Mouse (Mus musculus) forebrain, embryonic 15.5 days (tissue): ENCODE results near the gene Tmem268. TPM values are rescaled to one million over a fixed set of nuclear protein-coding genes. Genes with fewer than 3 reads are reported as not detected.

Source experiments
- ATAC-seq: fragments of 200-750 bp; cut with Nextera tagmentation; replicated peaks from 2 replicates; pipeline ENCODE4 v1.8.0; 2017; ENCODE audit warnings: mild to moderate bottlenecking, moderate TSS enrichment, moderate library complexity
- H3K27ac ChIP-seq: fragments of 300-500 bp; sonication (generic); replicated peaks from 2 replicates; pipeline ENCODE4 v1.5.1; 2015; ENCODE audit warnings: mild to moderate bottlenecking, inconsistent platforms
- H3K27me3 ChIP-seq: fragments of 300-500 bp; sonication (generic); 2 replicates; pipeline ENCODE4 v1.6.1; 2015; ENCODE audit warnings: inconsistent platforms
- H3K36me3 ChIP-seq: fragments of 300-500 bp; sonication (generic); 2 replicates; pipeline ENCODE4 v1.6.1; 2015; ENCODE audit warnings: mild to moderate bottlenecking, inconsistent platforms
- H3K4me1 ChIP-seq: fragments of 300-500 bp; sonication (generic); 2 replicates; pipeline ENCODE4 v1.6.1; 2015; ENCODE audit warnings: inconsistent platforms
- H3K4me2 ChIP-seq: fragments of 300-500 bp; sonication (generic); replicated peaks from 2 replicates; pipeline ENCODE4 v1.6.1; 2015; ENCODE audit warnings: mild to moderate bottlenecking, inconsistent platforms
- H3K4me3 ChIP-seq: fragments of 300-500 bp; sonication (generic); 2 replicates; pipeline ENCODE4 v1.5.1; 2015; ENCODE audit warnings: mild to moderate bottlenecking, inconsistent platforms
- H3K9ac ChIP-seq: fragments of 300-500 bp; sonication (generic); replicated peaks from 2 replicates; pipeline ENCODE4 v1.6.1; 2015; ENCODE audit warnings: mild to moderate bottlenecking, inconsistent platforms
- H3K9me3 ChIP-seq: fragments of 300-500 bp; sonication (generic); 2 replicates; pipeline ENCODE4 v1.6.1; 2016; ENCODE audit warnings: inconsistent platforms
- WGBS: fragments of 180-500 bp; shearing (Covaris S2); methylation state at CpG from one replicate; pipeline ENCODE4 v1.1.7; 2015; ENCODE audit warnings: mixed read lengths; 5-methylcytosine and 5-hydroxymethylcytosine counted together
- polyA plus RNA-seq: library from polyadenylated mRNA; unstranded; fragments of >200 nt; fragmentation: Nextera tagmentation; extraction: Ambion mirVana; gene quantifications from 2 replicates; pipeline ENCODE4 v1.2.1, GENCODE M21; 2015

Gene Tmem268
- polyA plus RNA-seq, 1 experiment from 2014 or later, result 4.6 TPM

GRCm38 (mm10) chr4:63608391-63608790, 49.8 kb downstream of the Tmem268 start:
- H3K27ac ChIP-seq, result no peak overlapping the region
- no peak for ATAC-seq
- WGBS, result 86% methylated on average over 7 of the region's 7 CpGs

DNA sequence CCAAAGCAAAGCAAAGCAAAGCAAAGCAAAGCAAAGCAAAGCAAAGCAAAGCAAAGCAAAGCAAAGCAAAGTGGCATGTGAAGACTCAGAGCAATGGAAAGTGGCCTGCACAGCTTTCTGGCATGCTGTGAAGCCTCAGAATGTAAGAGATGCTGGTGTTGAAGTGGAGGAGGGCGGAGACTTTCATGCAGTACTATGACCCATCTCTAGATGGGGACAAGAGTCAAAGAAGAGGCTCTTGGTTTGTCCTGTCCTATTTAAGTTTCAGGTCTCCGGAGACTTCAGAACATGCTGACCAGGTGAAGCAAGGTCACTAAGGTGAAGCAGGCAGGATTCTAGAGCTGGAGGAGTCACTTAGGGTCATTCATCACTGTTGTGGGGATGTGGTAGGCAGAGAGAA, 63.3 kb downstream of the Tmem268 start:
- H3K4me1 ChIP-seq, result no peaks in the 10 kb centered on the region
- H3K27me3 ChIP-seq, result no peaks in the 10 kb centered on the region
- no peak overlapping the region for H3K27ac ChIP-seq
- no peaks in the 10 kb centered on the region for H3K9me3 ChIP-seq
- WGBS, result 85% methylated on average over 2 of the region's 2 CpGs
- no peak overlapping the region for H3K4me3 ChIP-seq
- ATAC-seq, result no peak
- H3K9ac ChIP-seq, result no peak overlapping the region
- H3K36me3 ChIP-seq, result no peaks in the 10 kb centered on the region
- H3K4me2 ChIP-seq, result no peak overlapping the region

More at GRCm38 (mm10) chr4:63608391-63608790, 49.8 kb downstream of the Tmem268 start:
- Histone ChIP-seq H3K9me3 (no peaks in the 10 kb centered on the region), H3K4me2 (no peak overlapping the region), H3K27me3 (no peaks in the 10 kb centered on the region), H3K9ac (no peak overlapping the region), H3K4me3 (no peak overlapping the region), H3K4me1 (no peaks in the 10 kb centered on the region), H3K36me3 (no peaks in the 10 kb centered on the region)

GRCm38 (mm10) chr4:63622378-63622835, 63.8 kb downstream of the Tmem268 start, which contains the start of gene Tex48:
Gene Tex48, minus strand, starts transcription at chr4:63622428.
- Histone ChIP-seq H3K9me3 (no peaks in the 10 kb centered on the region), H3K9ac (no peak within 1 kb of the TSS), H3K27me3 (no peaks in the 10 kb centered on the region), H3K4me1 (no peaks in the 10 kb centered on the region), H3K4me2 (no peak within 1 kb of the TSS), H3K36me3 (no peaks in the 10 kb centered on the region), H3K4me3 (no peak within 1 kb of the TSS), H3K27ac (no peak within 1 kb of the TSS)
- WGBS, result 55% methylated on average over 5 of the region's 5 CpGs
- ATAC-seq, result no peak

GRCm38 (mm10) chr4:63625563-63626080, 67.0 kb downstream of the Tmem268 start:
- no peak overlapping the region for H3K9ac ChIP-seq
- H3K4me3 ChIP-seq, result no peak overlapping the region
- no peaks in the 10 kb centered on the region for H3K4me1 ChIP-seq
- H3K9me3 ChIP-seq, result no peaks in the 10 kb centered on the region
- WGBS, result 75% methylated on average over 3 of the region's 3 CpGs
- H3K27ac ChIP-seq, result no peak overlapping the region
- H3K27me3 ChIP-seq, result no peaks in the 10 kb centered on the region
- H3K4me2 ChIP-seq, result no peak overlapping the region
- no peak for ATAC-seq
- H3K36me3 ChIP-seq, result no peaks in the 10 kb centered on the region

DNA sequence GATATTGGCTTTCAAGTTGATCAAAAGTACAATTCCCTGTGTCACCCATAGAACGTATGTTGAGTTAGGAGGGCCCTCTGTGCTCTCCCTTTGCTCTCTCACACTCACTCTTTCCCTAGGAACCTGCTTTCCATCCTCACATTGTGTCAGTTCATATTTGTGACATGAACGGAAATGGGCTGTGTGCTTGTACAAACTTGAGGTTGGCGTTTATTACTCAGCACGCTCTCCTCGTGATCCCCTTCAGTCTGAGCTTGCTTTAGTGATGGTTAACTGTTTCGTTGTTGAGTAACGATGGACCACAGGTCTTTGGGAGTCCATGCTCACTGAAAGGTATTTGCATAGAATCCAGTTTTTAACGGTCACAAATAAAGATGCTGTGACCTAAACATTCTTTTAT, 68.5 kb downstream of the Tmem268 start:
- Histone ChIP-seq H3K9me3 (no peaks in the 10 kb centered on the region), H3K9ac (no peak overlapping the region), H3K4me2 (no peak overlapping the region), H3K27me3 (no peaks in the 10 kb centered on the region), H3K27ac (no peak overlapping the region), H3K4me3 (no peak overlapping the region), H3K4me1 (no peaks in the 10 kb centered on the region), H3K36me3 (no peaks in the 10 kb centered on the region)
- 86% methylated on average over 8 of the region's 8 CpGs for WGBS
- no peak for ATAC-seq

DNA sequence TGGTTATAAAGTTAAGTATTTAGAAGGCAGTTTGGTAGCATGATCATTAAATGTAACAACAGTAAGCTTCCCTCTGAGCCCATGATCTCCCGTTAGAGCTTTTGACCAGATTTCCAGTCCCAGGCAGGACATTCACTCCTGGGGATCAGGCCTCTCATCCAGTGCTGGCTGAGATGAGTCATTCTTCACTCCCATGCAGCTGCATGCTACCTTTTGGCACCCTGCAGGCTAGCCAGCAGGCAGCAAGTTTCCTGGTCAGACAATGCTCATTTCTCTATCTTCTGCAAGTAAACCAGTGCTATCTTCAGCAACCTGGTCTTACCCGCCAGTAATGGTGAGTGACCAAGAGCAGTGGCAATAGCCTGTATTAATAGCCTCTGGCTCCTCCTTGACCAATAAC, 74.6 kb downstream of the Tmem268 start:
- H3K9ac ChIP-seq, result no peak overlapping the region
- WGBS, result 96% methylated on average over 2 of the region's 2 CpGs
- no peaks in the 10 kb centered on the region for H3K36me3 ChIP-seq
- no peaks in the 10 kb centered on the region for H3K27me3 ChIP-seq
- ATAC-seq, result no peak
- no peaks in the 10 kb centered on the region for H3K4me1 ChIP-seq
- no peak overlapping the region for H3K4me3 ChIP-seq
- no peaks in the 10 kb centered on the region for H3K9me3 ChIP-seq
- H3K4me2 ChIP-seq, result no peak overlapping the region
- no peak overlapping the region for H3K27ac ChIP-seq

Other genes with a start within 250 kb of the Tmem268 start
- gene Orm1, start 214.2 kb upstream of the Tmem268 start, polyA plus RNA-seq, result not detected in 2 replicates
- not detected in 2 replicates for gene Orm3, start 202.6 kb upstream of the Tmem268 start, polyA plus RNA-seq
- gene Orm2, start 196.3 kb upstream of the Tmem268 start, polyA plus RNA-seq, result not detected in 2 replicates
- gene Akna, start 155.4 kb upstream of the Tmem268 start, polyA plus RNA-seq, result 12.4 and 16.0 TPM in 2 replicates
- gene Whrn, start 62.8 kb upstream of the Tmem268 start, polyA plus RNA-seq, result 6.4 and 7.7 TPM in 2 replicates
- 452 and 469 TPM in 2 replicates for gene Atp6v1g1, start 14.0 kb upstream of the Tmem268 start, polyA plus RNA-seq
- not detected in 2 replicates for gene Gm11213, start 46.5 kb downstream of the Tmem268 start, polyA plus RNA-seq
- gene Tex48, start 63.6 kb downstream of the Tmem268 start, polyA plus RNA-seq, result not detected in 2 replicates
- not detected in 2 replicates for gene Gm11214, start 104.6 kb downstream of the Tmem268 start, polyA plus RNA-seq
- not detected in 2 replicates for gene Tnfsf15, start 186.3 kb downstream of the Tmem268 start, polyA plus RNA-seq